Mouse (Mus musculus) kidney, postnatal 14 days (tissue): ENCODE measurements around the gene Fance.
A peak's percentile ranks its signal among the peaks of the same experiment; 100 is the strongest.
"Not testable (repeated sequence)": the region's sequence is repeated elsewhere in the genome, so short reads cannot be mapped to it uniquely, and the experiment has no call there.

ENCODE experiments used
- DNase-seq: peaks from one replicate; pipeline ENCODE4 v3.0.0; 2022; ENCODE audit warnings: mixed read lengths

Gene Fance

DNA sequence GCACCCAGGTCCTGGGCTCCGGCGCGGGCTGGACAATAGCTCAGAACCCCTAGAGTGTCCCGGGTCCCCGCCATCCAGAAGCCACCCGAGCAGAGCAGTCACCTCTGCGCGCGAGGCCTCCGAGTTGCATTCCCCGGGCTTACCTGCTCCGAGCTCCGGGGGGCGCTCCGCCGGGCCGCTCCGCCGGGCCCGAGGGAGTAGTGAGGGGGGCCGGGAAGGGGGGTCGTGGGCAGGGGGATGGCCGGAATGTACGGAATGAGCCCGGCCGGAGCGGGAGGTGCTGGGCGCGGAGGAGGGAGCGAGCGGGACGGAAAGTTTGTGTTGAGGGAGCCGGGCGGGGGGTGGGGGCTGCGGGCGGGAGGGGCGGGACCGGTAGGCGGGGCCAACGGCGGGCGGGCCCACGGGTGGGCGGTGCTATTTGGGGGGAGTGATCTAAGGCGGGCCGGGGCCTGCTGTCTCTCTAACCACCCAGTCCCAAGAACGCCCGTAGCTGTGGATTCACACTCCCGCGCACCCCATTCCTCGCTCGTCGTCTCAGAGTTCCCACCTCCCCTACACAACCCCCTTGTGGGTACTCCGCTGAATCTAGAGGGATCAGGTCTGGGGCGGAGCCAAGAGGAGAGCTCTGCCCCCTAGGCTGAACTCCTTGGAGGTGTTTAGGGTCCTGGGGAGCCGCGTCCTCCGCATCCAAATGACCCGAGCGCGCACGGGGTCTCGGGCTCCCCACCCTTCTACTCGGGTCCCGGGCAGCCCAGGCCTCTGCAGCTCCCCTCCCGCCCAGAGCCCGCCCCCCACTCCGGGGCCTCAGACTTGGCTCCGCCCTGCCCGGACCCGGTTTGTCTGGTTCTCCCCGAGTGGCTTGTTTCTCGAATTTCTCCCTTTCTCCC, 37.4 kb downstream of the Fance start, which contains the start of gene Tead3:
TSS of gene Tead3 (minus strand) at position 352 of the 887 bp plus-strand sequence.
- DNase-seq, result peak; percentile 92

- no peak for DNase-seq
Measured at GRCm38 (mm10) chr17:28351353-28351890, 38.1 kb downstream of the Fance start.

DNA sequence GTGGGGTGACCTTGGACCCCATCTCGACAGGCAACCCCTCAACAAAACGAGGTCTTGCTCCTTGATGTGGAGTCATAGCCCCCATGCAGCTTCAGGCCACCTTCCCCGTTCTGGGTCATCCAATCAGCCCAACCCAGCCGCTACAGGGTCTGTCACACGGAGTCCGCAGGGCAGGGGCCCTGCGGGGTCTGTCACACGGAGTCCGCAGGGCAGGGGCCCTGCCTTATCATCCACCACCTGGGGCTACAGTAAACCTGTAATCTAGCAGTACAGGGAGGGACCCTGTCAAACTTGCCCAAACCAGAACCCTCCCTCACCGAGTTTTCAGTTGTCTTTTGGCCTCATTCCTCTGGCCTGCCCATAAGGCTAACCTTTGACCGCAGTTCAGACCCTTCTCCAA, 38.7 kb downstream of the Fance start:
- DNase-seq, result no peak

GRCm38 (mm10) chr17:28355871-28356270, 42.6 kb downstream of the Fance start:
- DNase-seq, result no peak

- not testable (repeated sequence) for DNase-seq
Measured at GRCm38 (mm10) chr17:28358576-28359261, 45.4 kb downstream of the Fance start.

DNA sequence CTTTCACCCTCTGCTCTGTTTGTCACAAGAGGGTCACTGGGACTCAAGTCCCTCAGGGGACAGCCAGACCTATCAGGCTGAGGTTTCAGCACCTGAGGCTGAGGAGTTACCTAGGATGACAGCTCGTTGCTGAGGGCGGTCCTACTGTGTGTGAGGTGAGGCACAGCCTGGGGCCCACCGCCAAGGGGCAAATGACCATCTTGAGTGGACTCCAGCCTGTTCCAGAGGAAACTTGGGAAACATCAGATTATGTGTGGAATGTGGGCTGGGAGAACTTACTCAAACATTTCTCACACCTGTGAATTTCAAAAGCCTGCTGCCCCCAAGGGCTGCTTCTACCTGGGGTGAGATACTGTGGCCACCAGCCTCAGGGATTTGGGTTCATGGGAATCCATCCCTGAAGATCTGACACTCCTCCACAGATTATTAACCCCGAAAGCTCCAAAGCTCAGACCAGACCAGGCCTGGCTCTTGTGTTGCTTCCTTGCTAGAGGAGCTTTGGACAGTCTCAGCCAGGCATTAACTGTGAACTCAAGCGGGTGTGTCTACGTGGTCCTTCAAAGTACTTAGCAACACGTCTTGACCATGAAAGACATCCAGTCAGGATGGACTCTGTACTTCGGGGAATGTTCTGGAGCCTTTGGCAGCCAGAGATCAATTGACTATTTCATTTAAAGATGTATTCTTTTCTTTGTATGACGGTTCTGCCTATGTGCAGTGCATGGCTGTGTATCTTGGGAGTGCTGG, 47.4 kb downstream of the Fance start:
- no peak for DNase-seq

- DNase-seq, result no peak
Measured at GRCm38 (mm10) chr17:28361921-28362652, 48.8 kb downstream of the Fance start.

DNA sequence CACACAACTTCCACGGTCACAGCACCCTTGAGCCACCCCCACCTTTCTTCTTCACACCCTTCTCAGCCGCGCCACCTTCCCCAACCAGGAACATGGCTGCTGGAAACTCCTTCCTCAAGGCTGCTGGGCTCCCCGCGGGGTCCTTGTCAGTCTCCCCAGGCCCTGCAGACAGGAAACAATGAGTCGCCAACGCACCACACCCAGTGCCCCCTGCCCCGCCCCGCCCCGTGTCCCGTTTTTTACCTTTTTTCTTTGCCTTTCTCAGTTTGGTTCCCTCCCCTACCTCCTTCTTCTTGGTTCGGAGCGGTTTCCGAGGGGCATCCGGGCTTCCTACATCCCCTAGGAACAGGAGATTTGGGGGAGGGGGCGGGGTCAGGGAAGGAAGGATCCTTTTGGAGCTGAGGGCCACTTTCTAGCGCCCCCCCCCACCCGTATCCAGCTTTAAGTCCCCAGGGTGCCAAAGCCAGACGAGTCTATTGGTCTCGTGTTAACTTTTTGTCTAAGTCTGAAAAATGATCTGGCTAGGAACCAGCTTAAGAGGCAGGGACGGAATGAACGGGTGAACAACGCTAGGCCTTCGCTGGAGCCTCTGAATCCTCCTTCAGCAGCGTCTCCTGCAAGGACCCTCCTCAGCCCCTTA, 49.5 kb downstream of the Fance start:
- no peak for DNase-seq

DNA sequence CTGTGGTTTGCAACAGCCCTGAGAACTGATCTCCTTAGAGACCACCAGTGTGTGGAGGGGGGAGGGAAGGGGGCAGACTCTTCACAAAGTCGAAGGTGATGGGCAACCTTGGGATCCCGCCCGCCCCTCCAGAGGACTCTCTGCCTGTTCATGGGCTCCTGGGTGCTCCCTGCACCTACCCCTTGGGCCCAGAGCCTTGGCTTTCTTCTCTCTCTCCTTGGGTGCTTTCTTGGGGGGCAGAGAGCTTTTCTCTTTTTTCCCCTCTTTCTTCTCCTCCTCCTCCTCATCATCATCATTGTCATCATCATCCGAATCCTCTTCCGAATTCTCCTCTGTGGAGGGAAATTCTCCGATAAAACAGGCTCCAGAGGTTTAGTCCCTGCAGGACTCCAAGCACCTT, 50.2 kb downstream of the Fance start:
- DNase-seq, result no peak

GRCm38 (mm10) chr17:28365122-28365521, 51.8 kb downstream of the Fance start, which contains the start of gene Tulp1:
Gene Tulp1 (minus strand): TSS chr17:28365222.
- no peak for DNase-seq

- DNase-seq, result peak; percentile 88
Measured at GRCm38 (mm10) chr17:28368449-28368848, 55.1 kb downstream of the Fance start.

DNA sequence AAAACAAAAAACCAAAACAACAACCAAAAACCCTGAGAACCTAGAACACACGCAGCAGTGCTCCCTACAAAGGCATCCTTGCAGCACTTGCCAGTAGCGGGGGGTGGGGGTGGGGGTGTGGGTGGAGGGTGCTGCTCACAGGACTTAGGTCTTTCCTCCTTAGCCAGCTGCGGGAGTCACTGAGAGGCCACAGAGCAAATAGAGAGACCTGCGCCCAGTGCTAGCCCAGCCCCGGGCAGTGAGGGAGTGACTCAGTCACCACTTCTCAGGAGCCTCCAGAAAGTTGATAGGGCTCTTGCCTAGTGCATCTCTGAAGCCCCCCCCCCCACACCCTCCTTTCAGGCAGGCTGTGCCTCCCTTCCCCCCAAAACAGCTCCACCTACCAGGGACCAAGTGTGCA, 55.7 kb downstream of the Fance start:
- DNase-seq, result no peak

- no peak for DNase-seq
Measured at GRCm38 (mm10) chr17:28371286-28371685, 58.0 kb downstream of the Fance start.

DNA sequence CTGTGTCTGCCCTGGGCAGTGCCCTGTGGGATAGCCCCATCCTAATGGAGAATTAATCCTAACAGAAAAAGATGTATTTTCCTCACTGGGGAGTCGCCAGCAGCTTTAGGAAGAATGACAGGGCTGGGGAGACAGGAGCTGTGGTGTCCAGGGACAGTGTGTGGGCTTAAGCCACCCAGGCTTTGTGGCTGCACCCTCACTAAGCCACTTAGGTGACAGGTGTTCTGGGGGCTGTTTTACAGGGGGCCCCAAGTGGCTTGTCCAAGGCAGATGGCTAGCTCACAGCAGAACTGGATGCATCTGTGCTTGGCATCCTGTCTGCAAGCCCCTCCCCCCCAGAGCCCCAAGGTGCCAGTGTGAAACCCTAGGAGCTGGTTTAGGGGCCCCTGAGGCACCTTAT, 58.6 kb downstream of the Fance start:
- no peak for DNase-seq

- DNase-seq, result peak; percentile 41
Measured at GRCm38 (mm10) chr17:28373821-28374220, 60.5 kb downstream of the Fance start.

DNA sequence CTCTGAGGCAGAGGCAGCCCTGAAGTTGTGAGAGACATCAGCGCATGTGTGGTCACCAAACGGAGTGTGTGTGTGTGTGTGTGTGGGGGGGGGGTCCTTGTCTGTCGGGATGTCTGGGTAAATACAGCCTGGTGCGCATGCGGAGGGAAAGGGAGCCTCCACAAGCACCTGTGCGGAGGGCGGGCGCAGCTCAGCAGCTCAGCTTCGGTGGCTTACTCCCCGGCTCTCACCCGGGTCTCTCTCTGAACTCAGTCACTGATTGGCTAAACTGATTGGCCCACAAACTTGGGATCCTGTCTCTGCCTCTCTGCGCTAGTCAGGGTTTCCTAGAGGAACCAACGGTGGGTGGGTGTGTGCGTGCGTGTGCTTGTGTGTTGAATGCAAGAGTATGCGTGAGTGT, 61.2 kb downstream of the Fance start:
- DNase-seq, result no peak

DNA sequence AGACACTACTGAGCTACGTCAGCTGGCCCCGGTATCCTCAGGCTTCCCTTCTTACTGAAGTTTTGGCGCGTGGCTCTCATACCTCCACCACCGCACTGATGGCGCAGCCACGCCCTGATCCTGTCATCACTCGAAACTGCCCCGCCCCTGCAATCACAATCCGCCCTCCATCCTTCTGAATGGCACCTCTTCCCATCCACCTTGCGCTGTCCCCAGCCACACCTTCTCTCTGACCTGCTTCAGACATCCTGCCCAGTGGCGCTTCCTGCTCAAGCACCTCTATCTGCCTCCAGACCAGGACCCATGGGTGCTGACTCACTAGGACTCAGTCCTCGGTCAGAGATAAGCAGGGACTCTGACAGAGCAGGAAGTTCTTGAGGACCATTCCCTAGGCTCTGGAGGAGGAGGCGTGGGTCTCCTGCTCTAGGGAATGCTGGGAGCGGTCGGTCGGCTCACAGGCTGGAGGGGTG, 62.3 kb downstream of the Fance start:
- no peak for DNase-seq
